Mouse (Mus musculus) right cerebral cortex, postnatal 25 days (tissue): ENCODE data around the gene Axin1.
"Not testable (repeated sequence)": the region's sequence is repeated elsewhere in the genome, so short reads cannot be mapped to it uniquely, and the experiment has no call there.

Experiments
- DNase-seq: peaks from one replicate; pipeline ENCODE4 v3.0.0; 2022

The Axin1 gene

GRCm38 (mm10) chr17:26138239-26138836 lies at the start of gene Axin1:
Axin1 (plus strand) TSS chr17:26138688.
- DNase-seq, result peak; percentile 92

GRCm38 (mm10) chr17:26089905-26090632 lies 48.4 kb upstream of the Axin1 start, which contains the start of gene Decr2:
Decr2 (minus strand) TSS chr17:26090337.
- peak; percentile 87 for DNase-seq

- no peak for DNase-seq
Measured at GRCm38 (mm10) chr17:26094531-26095110, 43.9 kb upstream of the Axin1 start.

GRCm38 (mm10) chr17:26095121-26095740 lies 43.3 kb upstream of the Axin1 start, which contains the start of gene Nme4:
Nme4 (minus strand) TSS chr17:26095602.
- peak; percentile 77 for DNase-seq

- DNase-seq, result no peak
Measured at GRCm38 (mm10) chr17:26098461-26098860, 40.0 kb upstream of the Axin1 start.

- not testable (repeated sequence) for DNase-seq
Measured at GRCm38 (mm10) chr17:26099316-26099715, 39.2 kb upstream of the Axin1 start.

- DNase-seq, result no peak
Measured at GRCm38 (mm10) chr17:26100166-26100565, 38.3 kb upstream of the Axin1 start.

GRCm38 (mm10) chr17:26101478-26101877 lies 37.0 kb upstream of the Axin1 start:
- DNase-seq, result no peak

- no peak for DNase-seq
Measured at GRCm38 (mm10) chr17:26105619-26106018, 32.9 kb upstream of the Axin1 start.

GRCm38 (mm10) chr17:26110156-26110555 lies 28.3 kb upstream of the Axin1 start:
- DNase-seq, result no peak

- DNase-seq, result no peak
Measured at GRCm38 (mm10) chr17:26111024-26111423, 27.5 kb upstream of the Axin1 start.

- DNase-seq, result no peak
Measured at GRCm38 (mm10) chr17:26111722-26112121, 26.8 kb upstream of the Axin1 start.

- DNase-seq, result no peak
Measured at GRCm38 (mm10) chr17:26112751-26113150, 25.7 kb upstream of the Axin1 start.

GRCm38 (mm10) chr17:26113181-26113948 lies 25.1 kb upstream of the Axin1 start, which contains the start of gene Tmem8:
Tmem8 (plus strand) TSS chr17:26113299.
- peak; percentile 81 for DNase-seq

GRCm38 (mm10) chr17:26114061-26114460 lies 24.4 kb upstream of the Axin1 start:
- no peak for DNase-seq

GRCm38 (mm10) chr17:26114461-26114860 lies 24.0 kb upstream of the Axin1 start:
- DNase-seq, result not testable (repeated sequence)

- DNase-seq, result no peak
Measured at GRCm38 (mm10) chr17:26115205-26115898, 23.1 kb upstream of the Axin1 start.

GRCm38 (mm10) chr17:26115956-26116487 lies 22.5 kb upstream of the Axin1 start:
- DNase-seq, result no peak

- no peak for DNase-seq
Measured at GRCm38 (mm10) chr17:26116503-26117258, 21.8 kb upstream of the Axin1 start.

- peak; percentile 52 for DNase-seq
Measured at GRCm38 (mm10) chr17:26119766-26120710, 18.4 kb upstream of the Axin1 start.
